Mouse (Mus musculus) neural tube, embryonic 11.5 days (tissue): Measurements from ENCODE around the gene Xntrpc. TPM values are rescaled to one million over a fixed set of nuclear protein-coding genes. Genes with fewer than 3 reads are reported as not detected.
A peak's percentile ranks its signal among the peaks of the same experiment; 100 is the strongest.

ENCODE experiments used
- ATAC-seq: fragments of 200-750 bp; cut with Nextera tagmentation; 2 replicates; pipeline ENCODE4 v1.8.0; 2017; ENCODE audit warnings: moderate number of reproducible peaks, mild to moderate bottlenecking, moderate TSS enrichment, moderate library complexity; ENCODE audit not compliant: insufficient read depth, low FRiP score, low TSS enrichment
- DNase-seq: peaks from one replicate; pipeline ENCODE4 v3.0.0-alpha.2; 2015; ENCODE audit warnings: low spot score
- H3K27ac ChIP-seq: fragments of 300-500 bp; sonication (generic); 2 replicates; pipeline ENCODE4 v1.5.1; 2014; ENCODE audit warnings: low read depth, mild to moderate bottlenecking, low read length
- H3K27me3 ChIP-seq: fragments of 300-500 bp; sonication (generic); 2 replicates; pipeline ENCODE4 v1.6.1; 2014; ENCODE audit warnings: mild to moderate bottlenecking, low read length, mixed read lengths; ENCODE audit not compliant: control insufficient read depth, insufficient read depth
- H3K36me3 ChIP-seq: fragments of 300-500 bp; sonication (generic); 2 replicates; pipeline ENCODE4 v1.6.1; 2014; ENCODE audit warnings: mild to moderate bottlenecking, low read length, moderate library complexity, mixed read lengths; ENCODE audit not compliant: control insufficient read depth, insufficient read depth
- H3K4me1 ChIP-seq: fragments of 300-500 bp; sonication (generic); 2 replicates; pipeline ENCODE4 v1.6.1; 2014; ENCODE audit warnings: low read length, mixed read lengths; ENCODE audit not compliant: control insufficient read depth, insufficient read depth
- H3K4me2 ChIP-seq: fragments of 300-500 bp; sonication (generic); 2 replicates; pipeline ENCODE4 v1.6.1; 2014; ENCODE audit warnings: low read depth, mild to moderate bottlenecking, moderate library complexity
- H3K4me3 ChIP-seq: fragments of 300-500 bp; sonication (generic); 2 replicates; pipeline ENCODE4 v1.5.1; 2014; ENCODE audit warnings: low read depth, low read length
- H3K9ac ChIP-seq: fragments of 300-500 bp; sonication (generic); 2 replicates; pipeline ENCODE4 v1.6.1; 2014; ENCODE audit warnings: mild to moderate bottlenecking, low read length
- H3K9me3 ChIP-seq: fragments of 300-500 bp; sonication (generic); 2 replicates; pipeline ENCODE4 v1.6.1; 2016; ENCODE audit warnings: low read length; ENCODE audit not compliant: control insufficient read depth
- WGBS: fragments of 180-500 bp; shearing (Covaris S2); extraction: QIAGEN DNeasy Blood & Tissue Kit; methylation state at CpG from one replicate; pipeline ENCODE4 v1.1.7; 2014; 5-methylcytosine and 5-hydroxymethylcytosine counted together
- polyA plus RNA-seq: library from polyadenylated mRNA; unstranded; fragments of >200 nt; fragmentation: Nextera tagmentation; extraction: Ambion mirVana; gene quantifications from 2 replicates; pipeline ENCODE4 v1.2.1, GENCODE M21; 2014

Xntrpc gene
- polyA plus RNA-seq, 1 experiment from 2014 or later = 2.1 TPM

DNA sequence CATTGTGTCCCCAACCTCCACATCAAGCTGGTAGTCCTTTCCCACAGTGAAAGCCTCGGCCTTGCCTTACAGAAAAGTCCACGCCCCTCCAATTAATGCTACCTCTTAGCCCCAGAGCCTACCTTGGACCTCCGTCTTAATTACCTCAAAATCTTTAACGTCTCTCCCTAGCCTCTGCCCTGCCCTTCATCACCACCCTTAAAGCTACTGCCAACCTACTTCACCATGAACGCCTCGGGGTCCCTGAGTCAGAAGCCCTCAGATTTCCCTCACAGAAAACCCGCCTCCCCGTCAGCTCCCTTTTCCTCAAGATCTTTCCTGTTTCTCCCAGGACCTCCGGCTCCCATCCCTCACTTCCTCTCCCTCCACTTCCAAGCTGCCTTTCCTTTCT lies 863 bp upstream of the Xntrpc start:
- Histone ChIP-seq H3K27me3 (no peaks in the 10 kb centered on the region), H3K36me3 (no peaks in the 10 kb centered on the region), H3K9me3 (no peaks in the 10 kb centered on the region), H3K4me1 (peaks cover 6% of the 10 kb centered on the region), H3K4me2 (peak overlapping the region; percentile 65), H3K9ac (peak overlapping the region; percentile 69), H3K4me3 (peak overlapping the region; percentile 74), H3K27ac (no peak overlapping the region)
- WGBS = under 1% methylated on average over 9 of the region's 9 CpGs
- no peak for DNase-seq
- peak; percentile 43 for ATAC-seq

- no peaks in the 10 kb centered on the region for H3K36me3 ChIP-seq
- peaks cover 6% of the 10 kb centered on the region for H3K4me1 ChIP-seq
- H3K4me3 ChIP-seq = peak overlapping the region; percentile 74
- no peaks in the 10 kb centered on the region for H3K27me3 ChIP-seq
- H3K9me3 ChIP-seq = no peaks in the 10 kb centered on the region
- peak overlapping the region; percentile 65 for H3K4me2 ChIP-seq
- 83% methylated on average over 6 of the region's 6 CpGs for WGBS
- no peak for ATAC-seq
- H3K27ac ChIP-seq = no peak overlapping the region
- H3K9ac ChIP-seq = peak overlapping the region; percentile 69
- no peak for DNase-seq
Measured at GRCm38 (mm10) chr7:102066363-102066762, 850 bp downstream of the Xntrpc start.

DNA sequence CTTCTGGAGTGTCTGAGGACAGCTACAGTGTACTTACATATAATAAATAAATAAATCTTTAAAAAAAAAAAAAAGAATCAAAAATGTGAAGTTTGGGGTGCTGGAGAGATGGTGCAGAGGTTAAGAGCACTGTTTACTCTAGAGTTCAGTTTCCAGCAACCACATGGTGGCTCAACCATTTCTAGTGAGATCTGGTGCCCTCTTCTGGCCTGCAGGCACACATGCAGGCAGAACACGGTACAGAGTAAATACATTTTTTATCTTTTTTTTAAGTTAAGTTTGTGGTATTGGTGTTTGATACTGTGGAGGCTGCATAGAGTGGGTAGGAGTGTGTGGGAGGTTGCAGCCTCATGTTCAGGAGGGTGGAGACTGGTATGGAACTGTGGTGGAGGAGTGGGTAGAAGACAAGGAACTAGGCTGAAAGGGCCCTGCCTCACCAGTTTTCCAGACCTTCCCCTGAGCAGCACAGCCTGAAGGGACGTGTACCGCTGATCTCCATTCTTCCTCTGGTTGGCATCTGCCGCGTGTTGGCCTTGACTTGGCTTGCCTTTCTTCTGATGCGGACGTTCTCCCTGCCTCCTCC lies 11.3 kb downstream of the Xntrpc start:
- H3K4me1 ChIP-seq = no peaks in the 10 kb centered on the region
- H3K27ac ChIP-seq = no peak overlapping the region
- H3K27me3 ChIP-seq = no peaks in the 10 kb centered on the region
- H3K36me3 ChIP-seq = peaks cover 15% of the 10 kb centered on the region
- no peak overlapping the region for H3K9ac ChIP-seq
- no peak overlapping the region for H3K4me3 ChIP-seq
- no peaks in the 10 kb centered on the region for H3K9me3 ChIP-seq
- ATAC-seq = no peak
- no peak for DNase-seq
- no peak overlapping the region for H3K4me2 ChIP-seq
- 89% methylated on average over 7 of the region's 7 CpGs for WGBS

DNA sequence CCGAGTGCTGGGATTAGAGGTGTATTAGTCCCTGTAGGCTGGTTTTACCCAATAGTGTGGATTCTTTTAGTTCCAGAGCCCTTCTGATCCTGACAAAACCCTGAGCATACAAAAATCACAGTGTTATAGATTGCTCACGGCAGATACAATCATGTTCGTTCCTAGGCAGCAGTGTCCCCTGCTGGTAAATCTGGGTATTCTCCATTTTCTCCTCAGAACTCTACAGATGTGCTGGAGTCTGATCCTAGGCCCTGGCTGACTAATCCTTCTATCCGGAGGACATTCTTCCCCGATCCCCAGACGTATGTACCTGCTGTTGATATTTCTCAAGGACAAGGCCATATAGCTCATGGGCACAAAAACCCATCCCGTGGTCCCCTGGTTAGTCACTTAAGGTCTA lies 13.0 kb downstream of the Xntrpc start:
- H3K4me1 ChIP-seq = no peaks in the 10 kb centered on the region
- no peak overlapping the region for H3K4me3 ChIP-seq
- H3K27me3 ChIP-seq = no peaks in the 10 kb centered on the region
- 86% methylated on average over 7 of the region's 7 CpGs for WGBS
- H3K27ac ChIP-seq = no peak overlapping the region
- H3K36me3 ChIP-seq = peaks cover 13% of the 10 kb centered on the region
- H3K4me2 ChIP-seq = no peak overlapping the region
- ATAC-seq (no peak), DNase-seq (no peak)
- no peak overlapping the region for H3K9ac ChIP-seq
- no peaks in the 10 kb centered on the region for H3K9me3 ChIP-seq

DNA sequence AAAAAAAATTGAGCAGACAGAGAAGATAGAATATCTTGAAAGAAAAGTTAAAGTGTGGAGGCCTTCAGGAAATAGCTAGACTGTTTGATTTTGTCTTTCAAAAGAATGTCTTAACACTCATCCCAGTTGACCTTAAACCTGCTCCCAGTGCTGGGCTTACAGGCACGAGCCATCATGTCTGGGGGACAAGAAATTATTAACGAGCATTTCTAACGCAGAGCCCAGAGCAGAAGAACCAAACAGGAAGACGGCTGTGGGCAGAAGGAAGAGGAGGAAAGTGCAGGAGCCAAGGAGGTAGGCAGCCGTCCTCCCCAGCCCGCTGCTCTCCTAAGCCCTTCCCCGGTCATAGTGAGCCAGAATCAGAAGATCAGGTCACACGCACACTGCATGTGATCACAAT lies 14.8 kb downstream of the Xntrpc start:
- Histone ChIP-seq H3K4me1 (no peaks in the 10 kb centered on the region), H3K36me3 (peaks cover 11% of the 10 kb centered on the region), H3K9me3 (no peaks in the 10 kb centered on the region), H3K4me3 (no peak overlapping the region), H3K27ac (no peak overlapping the region), H3K9ac (no peak overlapping the region), H3K4me2 (no peak overlapping the region), H3K27me3 (no peaks in the 10 kb centered on the region)
- WGBS = 90% methylated on average over 8 of the region's 8 CpGs
- DNase-seq (no peak), ATAC-seq (no peak)

GRCm38 (mm10) chr7:102081784-102082183 lies 16.3 kb downstream of the Xntrpc start:
- H3K4me1 ChIP-seq = no peaks in the 10 kb centered on the region
- H3K27ac ChIP-seq = no peak overlapping the region
- H3K27me3 ChIP-seq = no peaks in the 10 kb centered on the region
- H3K4me2 ChIP-seq = no peak overlapping the region
- no peaks in the 10 kb centered on the region for H3K9me3 ChIP-seq
- H3K36me3 ChIP-seq = peaks cover 7% of the 10 kb centered on the region; the same call in 1 of the 2 replicates
- WGBS = 100% methylated on average over 5 of the region's 5 CpGs
- H3K4me3 ChIP-seq = no peak overlapping the region
- no peak for ATAC-seq
- no peak overlapping the region for H3K9ac ChIP-seq
- no peak for DNase-seq

- no peak for DNase-seq
- no peaks in the 10 kb centered on the region for H3K27me3 ChIP-seq
- no peaks in the 10 kb centered on the region for H3K4me1 ChIP-seq
- H3K27ac ChIP-seq = no peak within 1 kb of the TSS
- H3K9ac ChIP-seq = no peak within 1 kb of the TSS
- no peak for ATAC-seq
- no peak within 1 kb of the TSS for H3K4me2 ChIP-seq
- no peaks in the 10 kb centered on the region for H3K9me3 ChIP-seq
- peaks cover 7% of the 10 kb centered on the region; the same call in 1 of the 2 replicates for H3K36me3 ChIP-seq
- H3K4me3 ChIP-seq = no peak within 1 kb of the TSS
- WGBS = 82% methylated on average over 5 of the region's 5 CpGs
Measured at GRCm38 (mm10) chr7:102082816-102083215, 17.3 kb downstream of the Xntrpc start, which contains the start of gene Trpc2. Gene Trpc2 (plus strand): TSS chr7:102083116.

DNA sequence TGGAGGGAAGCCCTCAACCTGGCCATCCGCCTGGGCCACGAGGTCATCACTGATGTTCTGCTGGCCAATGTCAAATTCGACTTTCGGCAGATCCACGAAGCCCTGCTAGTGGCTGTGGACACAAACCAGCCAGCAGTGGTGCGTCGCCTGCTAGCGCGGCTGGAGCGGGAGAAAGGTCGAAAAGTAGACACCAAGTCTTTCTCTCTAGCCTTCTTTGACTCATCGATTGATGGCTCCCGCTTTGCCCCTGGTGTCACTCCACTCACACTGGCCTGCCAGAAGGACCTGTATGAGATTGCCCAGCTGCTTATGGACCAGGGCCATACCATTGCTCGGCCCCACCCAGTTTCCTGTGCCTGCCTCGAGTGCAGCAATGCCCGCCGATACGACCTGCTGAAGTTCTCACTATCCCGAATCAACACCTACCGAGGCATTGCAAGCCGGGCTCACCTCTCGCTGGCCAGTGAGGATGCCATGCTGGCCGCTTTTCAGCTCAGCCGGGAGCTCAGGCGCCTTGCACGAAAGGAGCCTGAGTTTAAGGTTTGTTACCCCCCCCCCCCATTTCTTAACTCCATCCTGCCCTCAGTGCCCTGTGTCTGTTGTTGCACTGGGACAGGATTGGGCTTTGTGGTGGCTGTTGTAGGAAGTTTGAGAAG lies 18.7 kb downstream of the Xntrpc start:
- Histone ChIP-seq H3K4me3 (no peak overlapping the region), H3K36me3 (peaks cover 7% of the 10 kb centered on the region; the same call in 1 of the 2 replicates), H3K9me3 (no peaks in the 10 kb centered on the region), H3K4me2 (no peak overlapping the region), H3K27me3 (no peaks in the 10 kb centered on the region), H3K27ac (no peak overlapping the region), H3K4me1 (no peaks in the 10 kb centered on the region), H3K9ac (no peak overlapping the region)
- 90% methylated on average over 26 of the region's 26 CpGs for WGBS
- ATAC-seq (no peak), DNase-seq (no peak)

- no peaks in the 10 kb centered on the region for H3K9me3 ChIP-seq
- no peak overlapping the region for H3K27ac ChIP-seq
- no peaks in the 10 kb centered on the region for H3K4me1 ChIP-seq
- DNase-seq (no peak), ATAC-seq (no peak)
- no peaks in the 10 kb centered on the region for H3K27me3 ChIP-seq
- no peak overlapping the region for H3K4me3 ChIP-seq
- 0 out of 2 replicates have a peak, but pooled peaks cover 2% of the 10 kb centered on the region for H3K36me3 ChIP-seq
- H3K4me2 ChIP-seq = no peak overlapping the region
- WGBS = 87% methylated on average over 4 of the region's 4 CpGs
- H3K9ac ChIP-seq = no peak overlapping the region
Measured at GRCm38 (mm10) chr7:102087336-102087735, 21.8 kb downstream of the Xntrpc start.
